Mouse (Mus musculus) spleen, postnatal 10 days (tissue): ENCODE measurements around the gene Tcp10a.
"Not testable (repeated sequence)": the region's sequence is repeated elsewhere in the genome, so short reads cannot be mapped to it uniquely, and the experiment has no call there.

ENCODE experiments used
- DNase-seq, 2 experiments: peaks; one replicate each; pipeline ENCODE4 v3.0.0; 2021 to 2022; ENCODE audit warnings: low spot score in 2 of 2

Gene Tcp10a

GRCm38 (mm10) chr17:7324346-7324745 is at the start of gene Tcp10a:
Gene Tcp10a, plus strand, starts transcription at chr17:7324646.
- DNase-seq: not testable (repeated sequence)

DNA sequence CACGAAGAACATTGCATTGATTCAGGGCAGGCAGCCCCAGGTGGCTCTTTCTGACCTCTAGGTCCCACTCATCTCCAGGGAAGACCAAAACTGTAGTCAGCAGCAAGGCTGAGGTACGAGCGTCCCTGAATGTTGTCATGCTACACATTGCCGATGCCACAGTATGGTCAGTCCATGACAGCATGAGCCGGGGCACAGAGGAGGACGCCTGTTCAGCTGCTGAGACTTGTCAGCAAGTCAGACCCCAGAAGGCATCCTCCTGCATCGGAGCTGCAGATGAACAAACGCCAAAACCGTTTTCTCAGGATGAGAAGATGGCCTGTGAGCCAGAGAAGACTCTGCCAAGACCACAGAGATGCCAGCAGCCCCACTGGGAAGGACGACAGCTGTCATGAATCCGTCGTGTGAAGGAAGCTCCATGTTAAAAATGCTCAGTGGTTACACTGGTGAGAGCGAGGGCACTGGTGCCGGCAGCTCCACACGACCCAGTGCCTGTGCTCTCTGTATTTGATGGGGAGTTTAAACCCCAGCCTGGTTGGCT is 45.7 kb upstream of the Tcp10a start:
- no peak for DNase-seq

- DNase-seq: no peak
Measured at GRCm38 (mm10) chr17:7279251-7279650, 45.2 kb upstream of the Tcp10a start.

DNA sequence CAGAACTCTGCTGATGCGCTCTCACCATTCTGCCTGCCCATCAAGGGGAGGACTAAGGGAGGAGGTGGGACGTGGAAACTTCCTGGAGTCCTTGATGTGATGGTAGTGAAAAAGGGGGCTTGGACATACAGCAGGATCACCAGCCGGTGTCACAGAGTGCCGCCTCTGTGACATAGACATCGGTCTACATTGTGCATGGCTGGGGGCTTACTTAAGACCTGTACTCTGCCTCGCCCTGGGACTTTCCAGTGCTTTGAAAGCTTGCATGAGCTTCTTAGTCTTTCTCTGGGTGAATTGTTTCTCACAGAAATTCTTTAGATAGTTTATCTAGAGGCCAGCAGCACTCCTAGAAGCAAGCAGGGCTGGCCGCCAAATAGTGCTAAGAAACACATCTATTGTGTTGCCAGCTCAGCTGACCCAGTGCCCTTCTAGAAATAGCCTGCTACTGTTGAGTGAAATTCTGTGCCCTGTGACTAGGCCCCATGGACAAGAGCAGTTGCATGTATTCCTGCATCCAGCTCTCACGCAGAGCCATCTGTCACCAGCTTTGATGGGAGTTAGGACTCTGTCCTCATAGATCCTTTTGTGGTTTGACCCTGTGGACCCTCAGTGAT is 40.0 kb upstream of the Tcp10a start:
- DNase-seq: no peak

DNA sequence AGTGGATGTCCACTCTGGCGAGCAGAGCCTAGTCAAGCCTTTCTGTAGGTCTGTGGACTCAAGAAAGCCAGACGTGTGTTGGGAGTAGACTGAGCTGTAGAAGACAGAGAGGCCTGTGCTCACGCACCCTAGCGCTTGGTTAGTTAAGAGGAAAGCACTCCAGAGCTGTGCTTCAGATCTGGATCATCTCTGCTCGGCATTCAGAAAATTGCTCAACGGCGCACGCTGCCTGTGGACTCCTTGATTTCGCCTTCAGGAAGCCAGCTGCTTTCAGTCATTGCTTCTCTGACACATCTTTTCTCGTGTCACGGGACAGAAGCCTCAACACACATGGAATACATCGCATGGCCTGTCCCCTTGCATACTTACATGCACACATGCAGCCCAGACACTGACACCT is 39.2 kb upstream of the Tcp10a start:
- DNase-seq: no peak

DNA sequence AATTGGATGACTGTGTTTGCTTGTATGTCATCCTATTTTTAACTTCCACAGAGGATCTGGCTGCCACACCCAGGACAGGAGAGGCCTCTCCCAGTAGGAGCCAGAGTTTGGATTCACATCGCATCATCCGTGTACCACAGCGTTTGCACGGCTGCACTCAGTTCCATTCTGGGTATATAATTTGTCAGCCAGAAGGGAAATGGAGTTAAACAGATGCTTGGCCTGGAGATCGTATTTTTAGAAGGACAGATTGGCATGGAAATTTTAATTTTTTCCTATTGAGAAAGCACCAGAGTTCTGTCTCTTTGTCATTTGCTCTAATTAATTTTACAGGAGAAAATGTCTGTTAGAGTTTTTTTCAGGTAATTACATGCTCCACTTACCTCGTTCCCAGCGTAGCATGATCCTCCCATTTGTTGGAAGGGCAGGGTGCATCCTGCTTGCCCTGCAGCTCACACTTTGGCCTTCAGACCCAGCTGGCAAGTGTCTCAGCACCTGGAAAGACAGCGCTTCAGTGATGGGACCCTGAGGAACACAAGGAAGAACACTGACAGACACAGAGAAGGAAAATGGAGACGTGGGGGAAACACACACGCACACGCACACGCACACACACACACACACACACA is 37.9 kb upstream of the Tcp10a start:
- DNase-seq: no peak

DNA sequence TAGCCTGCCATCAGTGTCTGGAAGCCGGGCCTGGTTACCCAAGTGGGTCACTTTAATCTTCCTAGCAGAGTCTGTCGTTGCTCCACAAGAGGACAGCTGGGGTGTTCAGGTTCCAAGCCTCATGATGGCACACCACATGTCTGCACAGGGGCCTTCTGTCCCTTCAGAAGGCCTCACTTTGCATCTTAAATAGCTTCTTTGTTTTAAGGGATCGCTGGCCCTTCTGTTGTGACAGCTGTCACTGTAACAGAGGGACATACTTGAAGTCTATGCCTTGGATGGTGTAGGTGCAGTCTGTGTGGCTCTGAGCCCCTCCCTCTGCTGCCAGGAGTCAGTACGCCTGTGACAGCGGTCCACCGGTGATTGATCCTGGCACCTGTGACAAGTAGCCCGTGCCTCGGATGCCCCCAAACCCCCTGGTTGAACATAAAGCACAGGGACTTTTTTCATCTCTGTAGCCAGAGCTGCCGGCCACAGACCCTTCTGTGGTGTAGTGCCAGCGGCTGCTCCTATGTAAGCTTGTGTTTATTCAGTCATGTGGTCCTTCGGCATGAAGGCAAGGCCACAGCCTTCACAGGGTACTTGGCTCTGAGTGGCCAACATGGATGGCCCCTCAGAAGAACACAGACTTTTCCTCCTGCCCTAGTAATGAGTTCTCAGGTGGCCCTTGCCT is 32.3 kb upstream of the Tcp10a start:
- peak in 1 of 2 experiments; percentile 9 for DNase-seq

- not testable (repeated sequence) for DNase-seq
Measured at GRCm38 (mm10) chr17:7306278-7307196, 17.9 kb upstream of the Tcp10a start.

GRCm38 (mm10) chr17:7315693-7316382 is 8.6 kb upstream of the Tcp10a start:
- not testable (repeated sequence) for DNase-seq

- not testable (repeated sequence) for DNase-seq
Measured at GRCm38 (mm10) chr17:7319789-7320188, 4.7 kb upstream of the Tcp10a start.

GRCm38 (mm10) chr17:7326415-7326814 is 2.0 kb downstream of the Tcp10a start:
- DNase-seq: not testable (repeated sequence)

DNA sequence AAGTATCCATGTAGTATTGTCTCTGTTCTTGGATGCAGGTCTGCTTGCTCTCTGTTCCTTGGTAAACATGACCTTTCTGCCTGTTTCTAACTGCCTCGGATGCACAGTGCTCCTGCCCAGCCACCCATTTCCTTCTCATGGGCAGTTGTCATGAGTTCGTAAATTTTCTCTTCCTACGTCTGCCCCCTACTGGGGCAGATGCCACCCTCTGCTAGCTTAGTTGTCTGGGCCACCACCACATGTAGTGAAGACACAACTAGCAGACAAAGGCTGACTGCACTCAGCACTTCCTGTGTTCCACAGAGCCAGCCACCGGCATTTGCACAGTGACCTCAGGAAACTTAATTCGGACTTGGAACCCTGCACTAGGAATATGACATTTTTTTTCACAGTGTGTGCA is 8.3 kb downstream of the Tcp10a start:
- not testable (repeated sequence) for DNase-seq

DNA sequence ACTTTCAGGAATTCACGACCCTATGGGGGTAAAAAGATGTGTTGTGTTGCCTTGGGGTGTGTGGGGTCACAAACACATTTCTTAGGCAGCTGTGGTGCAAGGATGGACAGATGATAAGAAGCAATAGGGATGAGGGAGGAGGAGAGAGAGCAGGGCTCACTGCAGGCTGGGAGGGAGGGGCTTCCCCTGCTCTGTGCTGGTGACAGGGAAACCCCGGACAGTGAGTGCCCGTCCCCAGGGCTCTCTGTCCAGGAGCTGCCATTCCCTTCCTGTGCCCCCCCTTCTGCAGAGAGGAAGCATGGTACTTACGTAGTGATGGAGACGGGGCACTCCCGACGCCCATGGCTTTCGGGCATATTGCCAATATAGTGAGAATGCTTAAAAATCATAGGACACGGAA is 12.9 kb downstream of the Tcp10a start:
- DNase-seq: not testable (repeated sequence)

DNA sequence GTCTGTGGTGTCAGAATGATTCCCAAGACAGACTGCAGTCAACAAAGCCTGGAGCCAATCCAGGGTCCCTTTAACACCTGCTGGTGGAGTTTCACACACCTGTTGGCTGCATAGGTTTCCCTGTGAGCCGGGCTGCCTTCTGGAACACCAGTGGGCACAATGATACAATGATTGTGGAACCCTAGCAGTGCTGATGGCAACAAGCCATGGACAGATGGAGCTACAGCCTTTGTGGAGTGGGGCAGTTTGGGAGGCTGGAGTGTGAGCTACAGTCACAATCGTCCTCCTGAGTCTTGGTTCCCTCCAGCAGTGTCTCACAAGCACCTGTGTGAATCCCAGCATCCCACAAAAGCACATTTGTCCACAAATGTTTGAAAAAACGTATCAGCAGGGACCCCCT is 24.3 kb downstream of the Tcp10a start:
- not testable (repeated sequence) for DNase-seq

- not testable (repeated sequence) for DNase-seq
Measured at GRCm38 (mm10) chr17:7352596-7352995, 28.1 kb downstream of the Tcp10a start, which contains the start of gene Ttll2. Gene Ttll2, minus strand, starts transcription at chr17:7352696.

DNA sequence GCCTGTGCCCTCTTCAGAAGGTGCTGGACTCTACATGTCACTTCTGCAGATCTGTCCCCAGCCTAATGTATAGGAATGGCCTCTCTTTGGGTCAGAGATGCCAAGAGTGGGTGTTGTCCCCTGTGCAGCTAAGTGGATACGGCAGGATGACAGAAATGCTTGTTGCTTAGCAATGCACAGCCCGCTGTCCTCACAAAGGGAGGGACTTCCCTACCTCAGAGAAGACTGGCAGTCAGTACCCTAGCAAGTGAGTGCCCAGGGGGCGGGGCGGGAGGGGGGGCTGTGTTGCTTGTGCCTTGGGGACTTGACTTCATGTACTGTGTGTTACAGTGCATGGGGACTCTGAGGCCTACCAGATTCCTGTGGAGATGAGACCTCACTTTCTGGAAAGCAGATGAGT is 35.4 kb downstream of the Tcp10a start:
- DNase-seq: not testable (repeated sequence)

DNA sequence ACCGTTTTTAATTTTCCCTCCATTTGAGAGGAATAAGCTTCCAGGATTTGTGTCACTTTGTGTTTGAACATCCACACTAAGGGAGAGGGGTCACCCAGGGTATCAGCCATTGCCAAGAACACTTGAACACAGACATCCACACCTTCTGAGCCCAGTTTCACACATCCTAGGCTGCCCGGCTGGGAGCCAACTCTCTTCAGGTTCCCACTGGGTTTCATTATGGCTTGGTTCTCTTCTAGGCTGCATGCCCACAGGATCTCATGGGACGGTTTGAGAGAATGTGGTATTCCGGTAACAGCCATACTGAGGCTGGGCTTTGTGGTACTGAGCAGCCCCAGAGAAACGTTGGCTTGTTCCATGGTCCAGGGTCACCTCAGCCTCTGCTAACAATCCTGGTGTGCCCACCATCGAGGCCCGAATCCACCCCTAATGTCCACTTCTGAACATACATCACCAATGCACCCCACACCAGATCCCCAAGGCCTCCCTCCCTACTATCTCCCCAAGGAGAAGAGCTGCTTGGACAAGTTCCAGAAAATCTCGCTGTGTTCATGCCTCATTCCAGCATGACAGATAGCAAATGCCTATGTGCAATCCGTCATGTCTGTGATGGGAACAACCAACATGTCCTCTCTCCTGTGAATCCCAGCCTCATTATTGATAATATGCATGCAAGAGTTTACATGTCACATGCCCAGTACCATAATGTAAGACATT is 36.5 kb downstream of the Tcp10a start:
- DNase-seq: not testable (repeated sequence)

DNA sequence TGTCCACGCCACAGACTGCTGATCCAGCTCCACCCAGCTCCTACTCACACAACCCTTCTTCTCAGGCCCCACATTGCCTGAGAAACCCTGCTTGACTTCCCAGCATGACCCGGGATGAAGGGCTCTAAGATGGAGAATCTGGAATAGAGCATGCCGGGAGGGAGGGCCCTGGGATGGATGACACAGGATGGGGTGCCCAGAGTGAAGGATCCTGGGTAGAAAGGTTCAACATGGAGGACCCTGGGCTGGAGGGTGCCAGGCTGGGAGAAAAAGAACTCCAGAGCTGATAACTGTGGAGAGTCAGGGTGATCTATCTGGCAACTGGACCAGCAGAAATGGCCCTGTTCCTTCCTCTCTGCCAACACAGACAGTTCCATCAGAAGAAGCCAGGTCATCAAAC is 41.2 kb downstream of the Tcp10a start:
- not testable (repeated sequence) for DNase-seq

DNA sequence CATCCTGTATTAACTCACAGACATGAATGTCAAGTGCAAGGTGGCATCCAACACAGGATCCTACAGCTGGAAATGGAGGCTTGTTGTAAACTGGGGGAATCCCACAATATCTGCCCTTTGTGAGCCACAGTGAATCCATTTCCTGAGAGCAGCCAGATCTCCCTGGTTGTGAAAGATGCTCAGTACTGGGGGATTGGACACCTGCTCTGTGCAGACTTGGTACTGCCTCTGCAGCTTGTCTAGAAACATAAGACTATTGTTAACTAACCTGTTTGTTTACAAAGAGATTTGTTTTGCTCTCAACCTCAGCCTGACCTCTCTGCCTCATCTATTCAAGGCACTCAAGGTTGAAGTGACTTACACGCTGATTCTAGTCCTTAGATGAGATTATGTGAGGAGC is 41.8 kb downstream of the Tcp10a start:
- DNase-seq: not testable (repeated sequence)

GRCm38 (mm10) chr17:7366676-7367374 is 42.4 kb downstream of the Tcp10a start:
- not testable (repeated sequence) for DNase-seq
